Mouse (Mus musculus) lung, postnatal 0 days (tissue): Measurements from ENCODE around the gene Tbc1d10c.

Experiments
- CTCF ChIP-seq: IDR thresholded peaks from 2 replicates; pipeline ENCODE4 v1.5.1; 2016; ENCODE audit warnings: antibody characterized with exemption, mild to moderate bottlenecking
- EP300 ChIP-seq: IDR thresholded peaks from 2 replicates; pipeline ENCODE4 v1.6.1; 2016; ENCODE audit warnings: antibody characterized with exemption, mild to moderate bottlenecking, control low read depth

DNA sequence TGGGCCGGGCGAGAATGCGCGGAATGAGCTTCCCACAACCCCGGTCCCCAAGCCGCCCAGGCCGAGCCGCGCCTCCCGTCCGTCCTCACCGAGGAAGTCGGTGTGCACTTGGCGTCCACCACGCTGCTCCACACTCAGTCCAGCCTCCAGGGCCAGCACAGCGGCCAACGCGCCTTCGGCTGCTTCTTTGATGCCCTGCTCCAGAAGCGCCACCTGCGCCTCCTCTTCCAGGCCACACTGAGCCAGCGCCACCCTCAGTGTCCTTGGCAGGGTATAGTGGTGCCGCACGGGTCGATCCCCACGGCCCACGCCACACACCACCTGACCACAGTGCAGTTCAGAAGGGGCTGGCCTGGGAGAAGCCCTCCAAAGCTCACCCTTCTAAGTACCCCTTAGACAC is 21.3 kb downstream of the Tbc1d10c start:
- TF ChIP-seq CTCF (no peak), EP300 (no peak)
